Mouse (Mus musculus) T-helper 17 cell (primary cell): ENCODE measurements around the gene 9330182L06Rik.

Experiments used
- in situ Hi-C, 2 experiments: fragments of 300-600 bp; cut with MboI, MseI; formaldehyde crosslinking; loops; 1 replicate in 1 of 2; 2 replicates in 1 of 2; pipeline ENCODE4 v1.15.1; 2025; ENCODE audit warnings: high pct_unique_total_duplicates in 2 of 2

Gene 9330182L06Rik

GRCm38 (mm10) chr5:9265586-9266279 lies at the start of gene 9330182L06Rik:
Gene 9330182L06Rik, plus strand, starts transcription at chr5:9266118.
- in situ Hi-C loops = loop anchor here in 1 of 2 experiments (5.0 kb wide), 1 partner anchor 103 kb away; the partner anchor contains the start of gene Dmtf1

- in situ Hi-C loops = no loop called here
Measured at GRCm38 (mm10) chr5:9227456-9228008, 38.4 kb upstream of the 9330182L06Rik start.

- in situ Hi-C loops = no loop called here
Measured at GRCm38 (mm10) chr5:9264361-9264760, 1.6 kb upstream of the 9330182L06Rik start.

- in situ Hi-C loops = loop anchor here in 1 of 2 experiments (5.0 kb wide), 1 partner anchor 104 kb away; the partner anchor contains the start of gene Dmtf1
Measured at GRCm38 (mm10) chr5:9266280-9266923, 484 bp downstream of the 9330182L06Rik start.

GRCm38 (mm10) chr5:9269666-9270065 lies 3.7 kb downstream of the 9330182L06Rik start:
- in situ Hi-C loops = loop anchor here in 1 of 2 experiments (5.0 kb wide), 1 partner anchor 107 kb away; the partner anchor contains the start of gene Dmtf1

- in situ Hi-C loops = no loop called here
Measured at GRCm38 (mm10) chr5:9272976-9273375, 7.1 kb downstream of the 9330182L06Rik start.

- in situ Hi-C loops = no loop called here
Measured at GRCm38 (mm10) chr5:9295777-9296549, 30.0 kb downstream of the 9330182L06Rik start.

- in situ Hi-C loops = no loop called here
Measured at GRCm38 (mm10) chr5:9296550-9296928, 30.6 kb downstream of the 9330182L06Rik start.

- in situ Hi-C loops = no loop called here
Measured at GRCm38 (mm10) chr5:9326863-9327262, 60.9 kb downstream of the 9330182L06Rik start.

- in situ Hi-C loops = no loop called here
Measured at GRCm38 (mm10) chr5:9327528-9327927, 61.6 kb downstream of the 9330182L06Rik start.

- in situ Hi-C loops = no loop called here
Measured at GRCm38 (mm10) chr5:9338756-9339510, 73.0 kb downstream of the 9330182L06Rik start.

GRCm38 (mm10) chr5:9339511-9340173 lies 73.7 kb downstream of the 9330182L06Rik start:
- in situ Hi-C loops = no loop called here

GRCm38 (mm10) chr5:9344581-9344980 lies 78.7 kb downstream of the 9330182L06Rik start:
- in situ Hi-C loops = no loop called here

GRCm38 (mm10) chr5:9345038-9345617 lies 79.2 kb downstream of the 9330182L06Rik start:
- in situ Hi-C loops = no loop called here

GRCm38 (mm10) chr5:9345625-9346024 lies 79.7 kb downstream of the 9330182L06Rik start:
- in situ Hi-C loops = no loop called here

GRCm38 (mm10) chr5:9346510-9346909 lies 80.6 kb downstream of the 9330182L06Rik start:
- in situ Hi-C loops = no loop called here

- in situ Hi-C loops = no loop called here
Measured at GRCm38 (mm10) chr5:9352163-9352562, 86.2 kb downstream of the 9330182L06Rik start.

- in situ Hi-C loops = no loop called here
Measured at GRCm38 (mm10) chr5:9352646-9353045, 86.7 kb downstream of the 9330182L06Rik start.

- in situ Hi-C loops = no loop called here
Measured at GRCm38 (mm10) chr5:9354257-9354656, 88.3 kb downstream of the 9330182L06Rik start.

- in situ Hi-C loops = no loop called here
Measured at GRCm38 (mm10) chr5:9358076-9358475, 92.2 kb downstream of the 9330182L06Rik start.
